Mouse (Mus musculus): ENCODE results near the gene Dnm3. TPM values are rescaled to one million over a fixed set of nuclear protein-coding genes. Genes with fewer than 3 reads are reported as not detected.

Gene Dnm3
- polyA plus RNA-seq, 1 experiment: 0.09 TPM

DNA sequence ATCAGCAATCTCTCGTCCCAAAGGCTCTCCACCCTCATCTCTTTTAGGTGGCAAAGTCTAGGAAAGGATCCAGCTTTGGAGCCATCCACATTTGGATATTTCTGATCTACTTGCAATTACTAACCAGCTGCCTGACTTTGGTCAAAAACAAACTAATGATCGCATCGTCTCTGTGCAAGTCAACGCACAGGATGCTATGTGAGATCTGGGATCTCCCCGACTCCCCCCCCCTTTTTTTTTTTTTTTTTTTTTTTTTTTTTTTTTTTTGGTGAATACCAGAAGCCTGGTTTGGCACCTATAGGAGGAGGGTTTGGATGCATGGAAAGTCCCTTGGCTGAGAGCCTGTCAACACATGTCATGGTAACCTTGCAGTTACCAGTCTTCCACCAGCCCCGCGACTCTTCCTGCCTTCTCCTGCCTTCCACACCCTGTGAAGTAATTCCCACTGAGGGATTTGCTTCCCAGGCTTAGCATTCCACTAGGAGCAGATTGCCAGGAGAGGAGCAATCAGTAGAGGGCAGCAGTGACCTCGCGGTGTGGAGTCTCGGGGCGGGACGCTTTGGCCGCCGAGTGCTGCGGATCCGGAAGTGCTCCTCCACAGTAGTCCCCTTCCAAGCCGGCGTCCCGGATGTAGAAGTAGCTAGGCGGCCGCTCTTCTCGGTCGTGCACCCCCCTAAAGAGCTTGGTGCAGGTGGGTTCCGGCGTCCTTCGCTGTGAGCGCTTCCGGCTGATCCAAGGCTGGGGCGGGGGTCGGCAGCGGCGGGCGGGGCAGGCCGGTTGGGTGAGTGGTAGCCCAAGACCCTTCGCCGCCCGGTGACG is 509.0 kb downstream of the Dnm3 start, which contains the start of gene Pigc:
TSS of gene Pigc (plus strand) at position 598 of the 819 bp plus-strand sequence.
- no peak for TF ChIP-seq GATA1 (IDR thresholded peaks at IDR 0.05; ENCODE audit: low read length)

- TF ChIP-seq GATA1 (IDR thresholded peaks at IDR 0.05; ENCODE audit: low read length): no peak
These were observed 509.9 kb downstream of the Dnm3 start for GRCm38 (mm10) chr1:161967936-161968335.

- no peak for TF ChIP-seq GATA1 (IDR thresholded peaks at IDR 0.05; ENCODE audit: low read length)
These were observed 515.1 kb downstream of the Dnm3 start for GRCm38 (mm10) chr1:161962465-161963377.

DNA sequence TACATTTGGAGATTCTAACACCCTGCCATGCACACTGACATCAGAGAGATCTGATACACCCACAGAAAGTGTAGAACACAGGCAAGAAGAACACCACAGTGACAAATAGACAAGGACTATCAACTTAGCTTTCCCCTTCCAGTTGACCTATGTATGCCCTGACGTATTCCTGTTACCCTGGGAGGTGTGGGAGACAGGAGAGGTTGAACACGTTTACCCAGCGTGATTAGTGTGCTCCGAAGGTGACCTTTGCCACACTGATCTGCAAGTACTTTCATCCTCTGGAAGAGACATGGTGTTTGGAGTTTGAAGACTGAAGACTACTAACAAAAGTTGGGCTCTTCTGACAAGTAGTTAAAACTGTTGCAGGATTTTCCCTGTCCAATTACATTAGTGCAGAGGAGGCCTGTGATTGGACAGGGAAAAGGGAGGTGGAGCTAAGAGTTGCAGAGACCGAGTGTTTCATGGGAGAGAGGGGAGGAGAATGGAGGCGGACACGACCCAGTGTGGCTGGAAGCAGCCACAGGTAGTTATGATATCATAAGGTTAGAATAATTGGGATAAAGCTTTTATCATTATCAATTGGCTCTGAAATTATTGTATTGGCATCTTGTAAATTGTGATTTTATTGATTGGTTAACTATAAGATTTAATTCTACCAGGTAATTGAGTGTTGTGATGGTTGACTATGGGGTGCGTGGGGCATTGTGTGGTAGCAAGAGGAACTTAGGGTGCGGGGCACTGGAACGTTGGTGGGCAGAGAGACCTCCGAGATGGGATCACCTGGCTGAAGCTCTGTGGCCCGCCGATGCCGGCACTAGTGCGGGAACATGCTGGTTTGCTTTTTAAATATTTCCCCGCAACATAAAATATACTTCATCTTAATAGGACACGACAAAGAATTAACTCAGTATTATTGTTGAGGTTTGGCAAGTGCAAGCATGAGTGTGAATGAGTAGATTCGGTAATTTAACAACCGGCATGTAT is 519.6 kb downstream of the Dnm3 start:
- TF ChIP-seq GATA1 (IDR thresholded peaks at IDR 0.05; ENCODE audit: low read length): no peak

- no peak for TF ChIP-seq GATA1 (IDR thresholded peaks at IDR 0.05; ENCODE audit: low read length)
These were observed 522.0 kb downstream of the Dnm3 start for GRCm38 (mm10) chr1:161955846-161956245.

DNA sequence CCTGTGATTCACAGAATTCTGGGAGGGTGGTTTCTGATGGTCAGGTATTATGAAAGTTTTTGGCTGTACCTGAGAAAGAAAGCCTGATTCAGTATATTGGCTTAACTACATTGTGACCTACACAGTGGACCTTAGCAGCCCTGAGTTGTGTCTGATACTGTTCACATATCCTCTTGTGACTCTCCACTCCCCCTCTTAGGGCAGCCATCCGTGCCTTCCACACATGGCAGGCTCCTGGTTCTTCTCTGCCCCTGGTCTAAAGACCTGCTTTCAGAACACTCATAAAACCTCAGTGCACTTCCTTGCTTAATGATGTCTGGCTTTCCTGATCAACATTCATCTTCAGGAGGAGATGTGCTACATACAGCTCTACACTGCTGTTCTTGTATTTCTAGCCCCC is 525.2 kb downstream of the Dnm3 start:
- TF ChIP-seq GATA1 (IDR thresholded peaks at IDR 0.05; ENCODE audit: low read length): no peak

- no peak for TF ChIP-seq GATA1 (IDR thresholded peaks at IDR 0.05; ENCODE audit: low read length)
These were observed 526.6 kb downstream of the Dnm3 start for GRCm38 (mm10) chr1:161951009-161951779.

GRCm38 (mm10) chr1:161942082-161942481 is 535.8 kb downstream of the Dnm3 start:
- TF ChIP-seq GATA1 (IDR thresholded peaks at IDR 0.05; ENCODE audit: low read length): no peak

Other genes with a start within 250 kb of the Dnm3 start
- gene Mettl13, start 70.5 kb upstream of the Dnm3 start, polyA plus RNA-seq (2012): 16.9 and 27.0 TPM in 2 replicates
- 13.5 and 20.4 TPM in 2 replicates for gene Vamp4, start 92.5 kb upstream of the Dnm3 start, polyA plus RNA-seq (2012)
- not detected in 2 replicates for gene Myoc, start 161.1 kb upstream of the Dnm3 start, polyA plus RNA-seq (2012)
- gene Myocos, start 180.2 kb upstream of the Dnm3 start, polyA plus RNA-seq (2012): not detected in 2 replicates